Comparison of ENCODE assay signal across 8 mouse cellular contexts in genomic region chrX:12839406-12840159, GRCm38 (mm10).
DNase-seq lines count a peak whose midpoint lies in the region; ATAC-seq and TF ChIP-seq lines count a peak whose summit lies in the region.

No protein-coding gene starts in this region.

- 22% methylated on average over 11 of the region's 11 CpGs for WGBS in heart, embryonic 14.5 days
- WGBS in kidney, embryonic 16.5 days: 23% methylated on average over 11 of the region's 11 CpGs
- 23% methylated on average over 11 of the region's 11 CpGs for WGBS in liver, embryonic 11.5 days
- 20% methylated on average over 11 of the region's 11 CpGs for WGBS in midbrain, postnatal 0 days

- H3K9me3 ChIP-seq in heart, embryonic 14.5 days (ENCODE audit: control insufficient read depth, low read length): no peaks in the 10 kb centered on the region
- no peaks in the 10 kb centered on the region for H3K9me3 ChIP-seq in kidney, embryonic 16.5 days (ENCODE audit: low read length)
- H3K9me3 ChIP-seq in liver, embryonic 11.5 days (ENCODE audit: control insufficient read depth, low read length): no peaks in the 10 kb centered on the region
- no peaks in the 10 kb centered on the region for H3K9me3 ChIP-seq in midbrain, postnatal 0 days (ENCODE audit: low read length)

- no peak overlapping the region for H3K4me3 ChIP-seq in C2C12 (ENCODE audit: insufficient read depth, poor library complexity, severe bottlenecking)
- peak overlapping the region; percentile 30 to 34 for H3K4me3 ChIP-seq in heart, embryonic 14.5 days (ENCODE audit: control insufficient read depth in 1 of 2, insufficient read depth in 1 of 2, low read depth in 1 of 2, low read length in 2 of 2)
- H3K4me3 ChIP-seq in kidney, embryonic 16.5 days (ENCODE audit: low read length): peak overlapping the region; percentile 33
- H3K4me3 ChIP-seq in liver, embryonic 11.5 days (ENCODE audit: low read depth, low read length): peak overlapping the region; percentile 33
- H3K4me3 ChIP-seq in midbrain, postnatal 0 days (ENCODE audit: low read depth, low read length): peak overlapping the region; percentile 21

- no peaks in the 10 kb centered on the region for H3K36me3 ChIP-seq in C2C12 (ENCODE audit: control insufficient read depth, insufficient read depth)
- no peaks in the 10 kb centered on the region for H3K36me3 ChIP-seq in heart, embryonic 14.5 days (ENCODE audit: control insufficient read depth, insufficient read depth, low read length)
- no peaks in the 10 kb centered on the region for H3K36me3 ChIP-seq in kidney, embryonic 16.5 days (ENCODE audit: insufficient read depth, low read length)
- H3K36me3 ChIP-seq in liver, embryonic 11.5 days (ENCODE audit: control insufficient read depth, insufficient read depth, low read length): no peaks in the 10 kb centered on the region
- no peaks in the 10 kb centered on the region for H3K36me3 ChIP-seq in midbrain, postnatal 0 days (ENCODE audit: insufficient read depth, low read length)

- H3ac ChIP-seq in C2C12 (ENCODE audit: control insufficient read depth, insufficient read length, low read depth): no peak overlapping the region

- H3K79me2 ChIP-seq in C2C12 (ENCODE audit: control insufficient read depth, insufficient read depth): no peaks in the 10 kb centered on the region

- H3K79me3 ChIP-seq in C2C12 (ENCODE audit: low read depth): no peaks in the 10 kb centered on the region

- no peaks in the 10 kb centered on the region for H3K27me3 ChIP-seq in C2C12 (ENCODE audit: control insufficient read depth, insufficient read depth, insufficient read length)
- no peaks in the 10 kb centered on the region for H3K27me3 ChIP-seq in heart, embryonic 14.5 days (ENCODE audit: control insufficient read depth, insufficient read depth, low read length)
- H3K27me3 ChIP-seq in kidney, embryonic 16.5 days (ENCODE audit: insufficient read depth, low read length): peaks cover 2% of the 10 kb centered on the region; the same call in 1 of the 2 replicates
- no peaks in the 10 kb centered on the region for H3K27me3 ChIP-seq in liver, embryonic 11.5 days (replicated peaks; ENCODE audit: control insufficient read depth, insufficient read depth, low read length)
- H3K27me3 ChIP-seq in midbrain, postnatal 0 days (ENCODE audit: insufficient read depth, low read length): no peaks in the 10 kb centered on the region

- H3K27ac ChIP-seq in heart, embryonic 14.5 days (replicated peaks in 1 of 2; ENCODE audit: control insufficient read depth in 1 of 2, insufficient read depth in 1 of 2, low read depth in 2 of 2, low read length in 2 of 2): peak overlapping the region; percentile 90 to 94
- peak overlapping the region; percentile 89 for H3K27ac ChIP-seq in kidney, embryonic 16.5 days (ENCODE audit: low read length)
- no peak overlapping the region; the same call in 1 of the 2 replicates for H3K27ac ChIP-seq in liver, embryonic 11.5 days (ENCODE audit: low read depth, low read length)
- H3K27ac ChIP-seq in midbrain, postnatal 0 days (ENCODE audit: low read depth, low read length): peak overlapping the region; percentile 83

- DNase-seq in ZHBTc4 (ENCODE audit: low read depth, low spot score): peak; percentile 82
- peak; percentile 58 for DNase-seq in embryo, embryonic 9.5 days (ENCODE audit: extremely low spot score)
- no peak for DNase-seq in liver, embryonic 11.5 days (ENCODE audit: low spot score)
- peak; percentile 86 for DNase-seq in midbrain, postnatal 0 days (ENCODE audit: low spot score)
- peak; percentile 27 for DNase-seq in testis, postnatal 14 days (ENCODE audit: low spot score)

- peak overlapping the region; percentile 54 for H3K9ac ChIP-seq in heart, embryonic 14.5 days (ENCODE audit: low read length)
- H3K9ac ChIP-seq in kidney, embryonic 16.5 days (replicated peaks; ENCODE audit: low read length): peak overlapping the region; percentile 60; the same call in 1 of the 2 replicates
- 0 out of 2 replicates have a peak overlapping the region, but pooled peaks have one; percentile 8 for H3K9ac ChIP-seq in liver, embryonic 11.5 days (ENCODE audit: low read depth, low read length)
- H3K9ac ChIP-seq in midbrain, postnatal 0 days (replicated peaks; ENCODE audit: low read length, poor library complexity, severe bottlenecking): peak overlapping the region; percentile 26; the same call in 1 of the 2 replicates

- H3K4me1 ChIP-seq in heart, embryonic 14.5 days (ENCODE audit: control insufficient read depth in 2 of 2, insufficient read depth in 2 of 2, low read length in 2 of 2): peaks cover 6 to 7% of the 10 kb centered on the region in 2 experiments
- H3K4me1 ChIP-seq in kidney, embryonic 16.5 days (ENCODE audit: insufficient read depth, low read length): no peaks in the 10 kb centered on the region
- H3K4me1 ChIP-seq in liver, embryonic 11.5 days (replicated peaks; ENCODE audit: control insufficient read depth, insufficient read depth, low read length): no peaks in the 10 kb centered on the region
- no peaks in the 10 kb centered on the region for H3K4me1 ChIP-seq in midbrain, postnatal 0 days (ENCODE audit: insufficient read depth, low read length)

- 0 out of 2 replicates have a peak, but pooled peaks have one; percentile 45 for ATAC-seq in heart, embryonic 14.5 days (ENCODE audit: insufficient number of reproducible peaks, insufficient read depth, low FRiP score, low read depth)
- ATAC-seq in kidney, embryonic 16.5 days (ENCODE audit: low FRiP score, low TSS enrichment): peak; percentile 72
- ATAC-seq in liver, embryonic 11.5 days (replicated peaks; ENCODE audit: low FRiP score): peak; percentile 20; the same call in 1 of the 2 replicates
- ATAC-seq in midbrain, postnatal 0 days (ENCODE audit: low FRiP score): peak; percentile 67

- peak overlapping the region; percentile 65 for H3K4me2 ChIP-seq in heart, embryonic 14.5 days (ENCODE audit: low read length)
- H3K4me2 ChIP-seq in kidney, embryonic 16.5 days (replicated peaks; ENCODE audit: low read depth, low read length): peak overlapping the region; percentile 54
- peak overlapping the region; percentile 64 for H3K4me2 ChIP-seq in liver, embryonic 11.5 days
- peak overlapping the region; percentile 40 for H3K4me2 ChIP-seq in midbrain, postnatal 0 days (ENCODE audit: low read depth, low read length, poor library complexity, severe bottlenecking)

- no peak for TF ChIP-seq CTCF in C2C12 (IDR thresholded peaks at IDR 0.05; ENCODE audit: control insufficient read depth, insufficient read depth, insufficient read length)
- TF ChIP-seq CTCF in midbrain, postnatal 0 days (IDR thresholded peaks at IDR 0.05): peak; percentile 76

TF ChIP-seq in C2C12, 6 proteins besides CTCF, POLR2A, EP300 and RAD21:
- TF ChIP-seq MAX (IDR thresholded peaks at IDR 0.05) (no peak), USF1 (IDR thresholded peaks at IDR 0.05; ENCODE audit: low read depth) (peak; percentile 49)

Comparison
In these comparisons a context has a peak if more than half of its experiments do, and no peak if none do; other contexts are left out.
1. ATAC-seq: peak in every context shown above with its lines; median percentile 72 in kidney, embryonic 16.5 days; 67 in midbrain, postnatal 0 days; 45 in heart, embryonic 14.5 days; 20 in liver, embryonic 11.5 days.
2. H3K9ac ChIP-seq: peak in every context shown above with its lines; median percentile 60 in kidney, embryonic 16.5 days; 54 in heart, embryonic 14.5 days; 26 in midbrain, postnatal 0 days; 8 in liver, embryonic 11.5 days.